Mouse (Mus musculus) CH12.LX (cell line): ENCODE results near the gene Hoxb8. TPM values are rescaled to one million over a fixed set of nuclear protein-coding genes. Genes with fewer than 3 reads are reported as not detected.

Experiments used
- DNase-seq: peaks from one replicate; pipeline ENCODE4 v3.0.0-alpha.2; 2013; ENCODE audit errors: extremely low read depth
- H3K27ac ChIP-seq: 2 replicates; pipeline ENCODE4 v1.5.1; 2012; ENCODE audit warnings: low read depth, mild to moderate bottlenecking, control low read depth, moderate library complexity; ENCODE audit not compliant: insufficient read depth
- H3K27me3 ChIP-seq: replicated peaks from 2 replicates; pipeline ENCODE3; 2012; ENCODE audit warnings: inconsistent platforms
- H3K36me3 ChIP-seq, 2 experiments: replicated peaks in 1 of 2; 2 replicates each; pipeline versions ENCODE3 to v1.6.1; 2012; ENCODE audit warnings: inconsistent platforms in 1 of 2, low read length in 1 of 2, mild to moderate bottlenecking in 1 of 2, mixed read lengths in 1 of 2, moderate library complexity in 1 of 2; ENCODE audit not compliant: control insufficient read depth in 1 of 2, insufficient read depth in 1 of 2
- H3K4me1 ChIP-seq, 2 experiments: 2 replicates each; pipeline ENCODE4 v1.6.1; 2012; ENCODE audit warnings: inconsistent platforms in 1 of 2, moderate library complexity in 1 of 2; ENCODE audit not compliant: insufficient read depth in 2 of 2, control insufficient read depth in 1 of 2
- H3K4me2 ChIP-seq: 2 replicates; pipeline ENCODE4 v1.6.1; 2012; ENCODE audit warnings: low read depth, mild to moderate bottlenecking, control low read depth; ENCODE audit not compliant: poor library complexity, insufficient read depth, severe bottlenecking
- H3K4me3 ChIP-seq, 3 experiments: fragments of 150-350 bp in 1 of 3; sonication (generic) in 1 of 3; replicated peaks in 1 of 3; 2 replicates each; pipeline versions ENCODE3 to v1.5.1; 2011 to 2012; ENCODE audit warnings: low read depth in 2 of 3, low read length in 2 of 3, mild to moderate bottlenecking in 2 of 3, moderate library complexity in 2 of 3, control low read depth in 1 of 3, improper control_type of control experiment in 1 of 3, inconsistent platforms in 1 of 3, mixed read lengths in 1 of 3; ENCODE audit not compliant: poor library complexity in 1 of 3
- H3K79me2 ChIP-seq: replicated peaks from 2 replicates; pipeline ENCODE4 v1.6.1; 2012; ENCODE audit warnings: mild to moderate bottlenecking, moderate library complexity; ENCODE audit not compliant: control insufficient read depth, poor library complexity, insufficient read depth, severe bottlenecking; ENCODE audit errors: extremely low read depth
- H3K9ac ChIP-seq: 2 replicates; pipeline ENCODE4 v1.6.1; 2012; ENCODE audit warnings: low read depth, mild to moderate bottlenecking, control low read depth, moderate library complexity; ENCODE audit not compliant: insufficient read depth
- H3K9me3 ChIP-seq: replicated peaks from 2 replicates; pipeline ENCODE3; 2012; ENCODE audit warnings: low read length, inconsistent platforms, mixed read lengths
- CHD1 ChIP-seq: IDR thresholded peaks from 2 replicates; pipeline ENCODE4 v1.6.1; 2012; ENCODE audit warnings: low read depth, low read length, improper control_type of control experiment, inconsistent platforms
- CHD2 ChIP-seq: IDR thresholded peaks from 2 replicates; pipeline ENCODE4 v1.6.1; 2011; ENCODE audit warnings: low read length, improper control_type of control experiment
- E2F4 ChIP-seq: IDR thresholded peaks from 2 replicates; pipeline ENCODE4 v1.6.1; 2011; ENCODE audit warnings: low read depth, low read length, improper control_type of control experiment; ENCODE audit not compliant: insufficient replicate concordance
- ELF1 ChIP-seq: IDR thresholded peaks from 2 replicates; pipeline ENCODE4 v1.6.1; 2014; ENCODE audit warnings: low read depth, mild to moderate bottlenecking, inconsistent platforms, low read length, improper control_type of control experiment
- ETS1 ChIP-seq: conservative IDR thresholded peaks from 2 replicates; pipeline ENCODE4 v1.6.1; 2012; ENCODE audit warnings: low read depth, mild to moderate bottlenecking, inconsistent platforms, low read length, improper control_type of control experiment, moderate library complexity
- HCFC1 ChIP-seq: IDR thresholded peaks from 2 replicates; pipeline ENCODE4 v1.6.1; 2012; ENCODE audit warnings: low read depth, mild to moderate bottlenecking, inconsistent platforms, low read length, improper control_type of control experiment
- IRF4 ChIP-seq: IDR thresholded peaks from 2 replicates; pipeline ENCODE4 v1.6.1; 2014; ENCODE audit warnings: low read depth, mild to moderate bottlenecking, inconsistent platforms, low read length, improper control_type of control experiment
- KAT2A ChIP-seq: IDR thresholded peaks from 2 replicates; pipeline ENCODE4 v1.6.1; 2012; ENCODE audit warnings: low read length, improper control_type of control experiment, inconsistent platforms; ENCODE audit not compliant: insufficient replicate concordance
- MAFK ChIP-seq: IDR thresholded peaks from 2 replicates; pipeline ENCODE4 v1.6.1; 2011; ENCODE audit warnings: low read length, improper control_type of control experiment; ENCODE audit not compliant: insufficient replicate concordance
- MAX ChIP-seq: IDR thresholded peaks from 2 replicates; pipeline ENCODE4 v1.6.1; 2011; ENCODE audit warnings: low read length, improper control_type of control experiment
- MEF2A ChIP-seq: IDR thresholded peaks from 2 replicates; pipeline ENCODE4 v1.6.1; 2014; ENCODE audit warnings: low read depth, mild to moderate bottlenecking, inconsistent platforms, low read length, improper control_type of control experiment, borderline replicate concordance
- MXI1 ChIP-seq: IDR thresholded peaks from 2 replicates; pipeline ENCODE4 v1.6.1; 2011; ENCODE audit warnings: mild to moderate bottlenecking, low read depth, low read length, improper control_type of control experiment
- MYC ChIP-seq: IDR thresholded peaks from 2 replicates; pipeline ENCODE4 v1.6.1; 2011; ENCODE audit warnings: low read depth, mild to moderate bottlenecking, improper control_type of control experiment, low read length
- NELFE ChIP-seq: IDR thresholded peaks from 2 replicates; pipeline ENCODE4 v1.6.1; 2011; ENCODE audit warnings: low read depth, low read length, improper control_type of control experiment
- NRF1 ChIP-seq: IDR thresholded peaks from 2 replicates; pipeline ENCODE4 v1.6.1; 2014; ENCODE audit warnings: low read depth, mild to moderate bottlenecking, inconsistent platforms, low read length, improper control_type of control experiment, moderate library complexity
- POLR2A ChIP-seq: IDR thresholded peaks from 2 replicates; pipeline ENCODE4 v1.6.1; 2011; ENCODE audit warnings: low read depth, mild to moderate bottlenecking, improper control_type of control experiment, low read length
- TBP ChIP-seq: conservative IDR thresholded peaks from 2 replicates; pipeline ENCODE4 v1.6.1; 2011; ENCODE audit warnings: low read depth, low read length, improper control_type of control experiment
- ZC3H11A ChIP-seq: IDR thresholded peaks from 2 replicates; pipeline ENCODE4 v1.6.1; 2012; ENCODE audit warnings: low read depth, mild to moderate bottlenecking, inconsistent platforms, low read length, improper control_type of control experiment
- ZKSCAN1 ChIP-seq: IDR thresholded peaks from 2 replicates; pipeline ENCODE4 v1.6.1; 2012; ENCODE audit warnings: low read depth, inconsistent platforms, low read length, improper control_type of control experiment, borderline replicate concordance
- ZNF384 ChIP-seq: IDR thresholded peaks from 2 replicates; pipeline ENCODE4 v1.6.1; 2012; ENCODE audit warnings: low read depth, low read length, improper control_type of control experiment, inconsistent platforms
- dilution Hi-C: fragments of 300-500 bp; cut with MboI; formaldehyde crosslinking; loops from 2 replicates; pipeline ENCODE4 v1.14.3; 2020; ENCODE audit warnings: low sequenced_read_pairs; ENCODE audit not compliant: extremely low pct_unique_long_range_greater_than_20kb, extremely low pct_ligation_motif_present
- in situ Hi-C: fragments of 300-500 bp; cut with MboI; formaldehyde crosslinking; loops from 3 replicates; pipeline ENCODE4 v1.14.3; 2019; ENCODE audit warnings: low sequenced_read_pairs, low pct_ligation_motif_present, low pct_unique_long_range_greater_than_20kb, mixed read lengths
- polyA plus RNA-seq: library from polyadenylated mRNA; unstranded; fragments of >175 nt; gene quantifications from 2 replicates; pipeline ENCODE4 v1.2.1, GENCODE M21; 2012; ENCODE audit warnings: low read depth; ENCODE audit not compliant: insufficient read length
- total RNA-seq, 2 experiments: library from RNA; depleted of rRNA; stranded (reverse); fragments of 300-350 nt in 1 of 2; fragments of >200 nt in 1 of 2; gene quantifications; 2 replicates each; pipeline ENCODE4 v1.2.3; 2012 to 2014

Hoxb8 gene
- total and polyA plus RNA-seq, 3 experiments: not detected

GRCm38 (mm10) chr11:96281396-96281795 is 309 bp upstream of the Hoxb8 start:
- H3K9ac ChIP-seq: no peak overlapping the region
- no peak for TF ChIP-seq POLR2A
- no peak for TF ChIP-seq IRF4
- no peak for TF ChIP-seq MEF2A
- no peak for TF ChIP-seq MAFK
- no peak for TF ChIP-seq ZC3H11A
- peaks cover 9% of the 10 kb centered on the region for H3K9me3 ChIP-seq
- H3K79me2 ChIP-seq: no peaks in the 10 kb centered on the region
- H3K27ac ChIP-seq: no peak overlapping the region
- H3K36me3 ChIP-seq: no peaks in the 10 kb centered on the region
- no peak overlapping the region for H3K4me3 ChIP-seq
- in situ Hi-C loops: no loop called here
- no peak overlapping the region for H3K4me2 ChIP-seq
- peaks cover 3 to 8% of the 10 kb centered on the region in 2 experiments; a peak in 3 of 4 replicates for H3K4me1 ChIP-seq
- DNase-seq: no peak
- dilution Hi-C loops: no loop called here
- H3K27me3 ChIP-seq: peaks cover 93% of the 10 kb centered on the region

DNA sequence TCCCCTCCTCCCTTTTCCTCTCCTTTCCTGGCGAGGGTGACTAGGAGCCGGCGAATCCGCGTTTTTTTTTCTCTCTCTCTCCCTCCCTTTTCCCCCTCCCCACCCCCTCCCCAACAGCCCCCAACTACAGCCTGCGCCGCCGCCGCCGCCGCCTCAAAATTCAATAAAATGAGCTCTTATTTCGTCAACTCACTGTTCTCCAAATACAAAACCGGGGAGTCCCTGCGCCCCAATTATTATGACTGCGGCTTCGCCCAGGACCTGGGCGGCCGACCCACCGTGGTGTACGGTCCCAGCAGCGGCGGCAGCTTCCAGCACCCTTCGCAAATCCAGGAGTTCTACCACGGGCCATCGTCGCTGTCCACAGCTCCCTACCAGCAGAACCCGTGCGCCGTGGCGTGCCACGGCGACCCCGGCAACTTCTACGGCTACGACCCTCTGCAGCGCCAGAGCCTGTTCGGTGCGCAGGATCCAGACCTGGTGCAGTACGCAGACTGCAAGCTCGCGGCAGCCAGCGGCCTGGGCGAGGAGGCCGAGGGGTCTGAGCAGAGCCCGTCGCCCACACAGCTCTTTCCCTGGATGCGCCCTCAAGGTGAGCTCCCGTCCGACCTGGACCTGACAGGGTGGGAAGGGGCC is 1.2 kb downstream of the Hoxb8 start:
- no peak for TF ChIP-seq TBP
- no peak for TF ChIP-seq CHD1
- no peak for TF ChIP-seq NELFE
- no peak for TF ChIP-seq E2F4
- no peak for TF ChIP-seq ZC3H11A
- no peak for TF ChIP-seq KAT2A
- no peak for TF ChIP-seq ZKSCAN1
- no peak for TF ChIP-seq MXI1
- TF ChIP-seq ZNF384: no peak
- no peak for TF ChIP-seq MYC
- TF ChIP-seq MEF2A: no peak
- TF ChIP-seq MAX: no peak
- TF ChIP-seq ETS1: no peak
- no peak for TF ChIP-seq MAFK
- no peak for TF ChIP-seq NRF1
- no peak for TF ChIP-seq HCFC1
- TF ChIP-seq CHD2: no peak
- TF ChIP-seq ELF1: no peak
- TF ChIP-seq, all 38 proteins: peak for 0
- Histone ChIP-seq H3K27ac (no peak overlapping the region), H3K9ac (no peak overlapping the region), H3K4me3 (peak overlapping the region in 1 of 3 experiments; percentile 2), H3K9me3 (peaks cover 16% of the 10 kb centered on the region), H3K27me3 (peaks cover 93% of the 10 kb centered on the region), H3K79me2 (no peaks in the 10 kb centered on the region), H3K4me1 (peaks cover 3 to 8% of the 10 kb centered on the region in 2 experiments; a peak in 3 of 4 replicates), H3K36me3 (no peaks in the 10 kb centered on the region), H3K4me2 (peak overlapping the region; percentile 91)
- dilution Hi-C loops: no loop called here
- in situ Hi-C loops: no loop called here
- no peak for DNase-seq
